Mouse (Mus musculus) lung, embryonic 14.5 days (tissue): ENCODE data around the gene Gm49321. TPM values are rescaled to one million over a fixed set of nuclear protein-coding genes. Genes with fewer than 3 reads are reported as not detected.

ENCODE experiments used
- ATAC-seq: fragments of 200-750 bp; cut with Nextera tagmentation; 2 replicates; pipeline ENCODE4 v1.8.0; 2017; ENCODE audit warnings: mild to moderate bottlenecking, moderate TSS enrichment, moderate library complexity; ENCODE audit not compliant: insufficient read depth
- DNase-seq: peaks from one replicate; pipeline ENCODE4 v3.0.0-alpha.2; 2015
- H3K27ac ChIP-seq: fragments of 300-500 bp; sonication (generic); 2 replicates; pipeline ENCODE4 v1.5.1; 2014; ENCODE audit warnings: low read depth, mild to moderate bottlenecking, moderate library complexity
- H3K27me3 ChIP-seq: fragments of 300-500 bp; sonication (generic); 2 replicates; pipeline ENCODE4 v1.6.1; 2014; ENCODE audit warnings: low read length, control low read depth; ENCODE audit not compliant: insufficient read depth
- H3K36me3 ChIP-seq: fragments of 300-500 bp; sonication (generic); 2 replicates; pipeline ENCODE4 v1.6.1; 2014; ENCODE audit warnings: control low read depth; ENCODE audit not compliant: insufficient read depth
- H3K4me1 ChIP-seq: fragments of 300-500 bp; sonication (generic); 2 replicates; pipeline ENCODE4 v1.6.1; 2014; ENCODE audit warnings: antibody characterized with exemption, control low read depth; ENCODE audit not compliant: insufficient read depth
- H3K4me2 ChIP-seq: fragments of 300-500 bp; sonication (generic); 2 replicates; pipeline ENCODE4 v1.6.1; 2014; ENCODE audit warnings: mild to moderate bottlenecking
- H3K4me3 ChIP-seq: fragments of 300-500 bp; sonication (generic); 2 replicates; pipeline ENCODE4 v1.5.1; 2014; ENCODE audit warnings: low read depth, low read length
- H3K9ac ChIP-seq: fragments of 300-500 bp; sonication (generic); 2 replicates; pipeline ENCODE4 v1.6.1; 2014
- H3K9me3 ChIP-seq: fragments of 300-500 bp; sonication (generic); 2 replicates; pipeline ENCODE4 v1.6.1; 2016; ENCODE audit warnings: low read depth, low read length, control low read depth
- CTCF ChIP-seq: IDR thresholded peaks from 2 replicates; pipeline ENCODE4 v1.5.1; 2016; ENCODE audit warnings: antibody characterized with exemption, low read depth
- WGBS: fragments of 180-500 bp; shearing (Covaris S2); extraction: QIAGEN DNeasy Blood & Tissue Kit; methylation state at CpG from one replicate; pipeline ENCODE4 v1.1.7; 2014; 5-methylcytosine and 5-hydroxymethylcytosine counted together
- polyA plus RNA-seq: library from polyadenylated mRNA; unstranded; fragments of >200 nt; fragmentation: Nextera tagmentation; extraction: Ambion mirVana; gene quantifications from 2 replicates; pipeline ENCODE4 v1.2.1, GENCODE M21; 2014

Gene Gm49321
- polyA plus RNA-seq = 6.2 and 10.7 TPM in 2 replicates

DNA sequence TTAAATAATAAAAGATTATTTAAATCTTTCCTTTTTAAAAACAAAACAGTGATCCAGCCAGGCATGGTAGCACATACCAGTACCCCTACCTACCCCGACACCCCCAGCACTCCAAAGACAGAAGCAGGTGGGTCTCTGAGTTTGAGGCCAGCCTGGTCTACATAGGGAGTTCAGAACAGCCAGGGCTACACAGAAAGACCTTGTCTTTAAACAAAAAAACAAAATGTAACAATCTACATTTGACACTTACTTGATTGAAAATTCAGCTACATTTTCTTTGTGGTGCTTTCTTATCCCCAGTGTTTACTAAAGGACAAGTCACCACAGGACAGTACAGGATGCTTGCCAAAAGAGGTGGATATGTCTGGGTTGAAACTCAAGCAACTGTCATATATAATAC lies at the start of gene Gm49321:
Gene Gm49321, plus strand, starts transcription at position 301 of the 400 bp plus-strand sequence.
- Histone ChIP-seq H3K4me1 (no peaks in the 10 kb centered on the region), H3K9ac (no peak within 1 kb of the TSS), H3K27me3 (no peaks in the 10 kb centered on the region), H3K4me2 (no peak within 1 kb of the TSS), H3K36me3 (peaks cover 81% of the 10 kb centered on the region), H3K27ac (no peak within 1 kb of the TSS), H3K4me3 (no peak within 1 kb of the TSS), H3K9me3 (no peaks in the 10 kb centered on the region)
- DNase-seq (no peak), ATAC-seq (no peak)
- 96% methylated on average over 1 of the region's 1 CpGs for WGBS
- no peak for TF ChIP-seq CTCF

DNA sequence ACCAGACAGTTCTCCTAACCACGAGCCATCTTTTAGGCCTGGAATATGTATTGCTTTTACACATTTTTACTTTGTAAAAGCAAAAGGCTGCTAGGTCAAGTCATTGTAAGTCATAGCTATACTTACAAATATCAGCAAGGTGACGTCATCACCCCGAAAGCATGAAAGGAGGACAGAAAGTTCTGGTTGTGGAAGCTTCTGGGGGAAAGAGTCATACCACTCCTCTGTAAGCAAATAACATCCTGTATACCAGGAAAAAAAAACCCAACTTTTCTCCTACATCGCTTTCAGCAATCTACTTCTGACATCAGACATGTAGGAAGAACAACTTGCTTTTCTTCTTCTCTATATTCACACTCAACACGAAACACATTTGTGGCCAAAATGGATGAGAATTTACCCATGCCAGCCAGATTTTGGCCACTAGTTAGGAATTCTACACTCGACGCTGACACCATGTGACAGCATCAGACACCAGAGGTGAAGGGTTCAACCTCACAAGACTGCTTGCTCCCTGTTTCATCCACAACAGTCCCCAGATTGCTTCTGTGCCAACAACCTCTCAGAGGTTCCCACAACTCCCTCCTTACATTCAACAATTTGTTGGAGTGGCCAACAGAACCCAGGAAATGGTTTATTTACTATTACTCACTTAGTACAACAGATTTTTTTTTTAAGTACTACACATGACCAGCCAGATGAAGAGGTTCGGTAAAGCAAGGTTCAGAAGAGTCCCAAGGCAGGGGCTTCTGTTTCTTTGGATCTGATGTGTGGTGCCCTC lies 49.3 kb upstream of the Gm49321 start:
- Histone ChIP-seq H3K9me3 (no peaks in the 10 kb centered on the region), H3K4me3 (no peak overlapping the region), H3K27me3 (no peaks in the 10 kb centered on the region), H3K4me1 (0 out of 2 replicates have a peak, but pooled peaks cover 3% of the 10 kb centered on the region), H3K27ac (no peak overlapping the region), H3K36me3 (no peaks in the 10 kb centered on the region), H3K4me2 (no peak overlapping the region), H3K9ac (no peak overlapping the region)
- 80% methylated on average over 8 of the region's 8 CpGs for WGBS
- DNase-seq (no peak), ATAC-seq (no peak)
- no peak for TF ChIP-seq CTCF

DNA sequence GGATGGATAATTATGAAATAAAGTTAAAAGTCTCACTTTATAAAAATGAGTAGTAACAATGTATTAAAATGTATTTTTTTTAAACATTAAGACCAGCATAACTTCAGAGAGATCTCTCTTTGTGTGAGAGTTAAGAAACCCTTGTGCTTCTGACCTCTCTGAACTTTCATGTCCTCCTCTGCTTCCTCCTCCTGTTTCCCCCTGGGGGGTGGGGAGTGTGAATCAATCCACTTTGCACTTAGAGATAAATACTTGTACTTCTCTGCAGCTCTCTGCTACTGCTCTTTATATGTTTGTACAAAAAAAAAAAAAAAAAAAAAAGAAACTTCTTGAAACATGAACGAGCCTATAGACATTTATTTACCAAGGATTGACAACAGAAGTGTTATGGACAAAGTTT lies 47.9 kb upstream of the Gm49321 start:
- H3K27me3 ChIP-seq = no peaks in the 10 kb centered on the region
- 0 out of 2 replicates have a peak, but pooled peaks cover 3% of the 10 kb centered on the region for H3K4me1 ChIP-seq
- no peak for TF ChIP-seq CTCF
- H3K4me3 ChIP-seq = no peak overlapping the region
- DNase-seq = no peak
- H3K9ac ChIP-seq = no peak overlapping the region
- WGBS = 0% methylated on average over 1 of the region's 1 CpGs
- no peaks in the 10 kb centered on the region for H3K9me3 ChIP-seq
- H3K4me2 ChIP-seq = no peak overlapping the region
- H3K27ac ChIP-seq = no peak overlapping the region
- H3K36me3 ChIP-seq = no peaks in the 10 kb centered on the region
- ATAC-seq = no peak

DNA sequence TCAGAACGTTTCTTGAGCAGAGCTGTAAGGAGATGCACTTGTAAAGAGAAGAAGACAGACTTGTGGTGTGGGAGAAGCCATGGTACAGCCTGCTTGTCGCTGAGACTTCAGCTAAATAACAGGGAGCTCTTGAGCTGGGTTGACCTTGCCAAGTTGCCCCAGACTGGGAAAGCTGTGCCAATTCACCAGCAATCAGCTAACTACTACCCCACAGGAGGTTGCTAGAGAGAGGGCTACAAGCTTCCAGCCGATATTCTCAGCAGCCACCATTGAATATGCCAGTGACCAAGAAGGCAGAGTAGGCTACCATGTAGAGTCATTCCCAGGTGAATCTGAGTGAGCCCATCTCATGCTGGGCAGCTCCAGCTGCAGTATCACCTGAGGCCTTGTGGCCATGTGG lies 47.4 kb upstream of the Gm49321 start:
- no peak for TF ChIP-seq CTCF
- Histone ChIP-seq H3K9me3 (no peaks in the 10 kb centered on the region), H3K36me3 (no peaks in the 10 kb centered on the region), H3K4me3 (no peak overlapping the region), H3K4me2 (no peak overlapping the region), H3K4me1 (0 out of 2 replicates have a peak, but pooled peaks cover 3% of the 10 kb centered on the region), H3K9ac (no peak overlapping the region), H3K27me3 (no peaks in the 10 kb centered on the region), H3K27ac (no peak overlapping the region)
- no peak for ATAC-seq
- 68% methylated on average over 3 of the region's 3 CpGs for WGBS
- DNase-seq = no peak

DNA sequence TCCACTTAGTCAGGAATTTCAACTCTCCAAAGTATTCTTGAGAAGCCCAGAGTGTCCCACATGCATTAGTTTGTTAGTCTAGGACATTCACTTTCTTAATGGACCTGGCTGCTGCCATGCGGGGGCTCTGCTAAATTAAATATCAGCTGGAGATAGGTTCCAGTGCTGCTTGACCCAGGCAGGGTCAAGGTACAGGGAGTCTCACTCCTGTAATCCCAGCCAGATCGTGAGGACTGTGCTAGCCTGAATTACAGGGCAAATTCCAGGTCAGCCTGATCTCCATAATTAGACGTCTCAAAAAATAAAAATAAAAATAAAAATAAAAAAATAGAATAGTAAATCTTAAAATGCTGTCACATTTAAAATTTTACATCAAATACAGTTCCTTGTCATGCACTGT lies 44.8 kb upstream of the Gm49321 start:
- WGBS = 54% methylated on average over 3 of the region's 3 CpGs
- Histone ChIP-seq H3K4me1 (0 out of 2 replicates have a peak, but pooled peaks cover 3% of the 10 kb centered on the region), H3K27ac (no peak overlapping the region), H3K4me2 (no peak overlapping the region), H3K9me3 (no peaks in the 10 kb centered on the region), H3K27me3 (no peaks in the 10 kb centered on the region), H3K4me3 (no peak overlapping the region), H3K36me3 (no peaks in the 10 kb centered on the region), H3K9ac (no peak overlapping the region)
- no peak for TF ChIP-seq CTCF
- no peak for ATAC-seq
- DNase-seq = no peak

DNA sequence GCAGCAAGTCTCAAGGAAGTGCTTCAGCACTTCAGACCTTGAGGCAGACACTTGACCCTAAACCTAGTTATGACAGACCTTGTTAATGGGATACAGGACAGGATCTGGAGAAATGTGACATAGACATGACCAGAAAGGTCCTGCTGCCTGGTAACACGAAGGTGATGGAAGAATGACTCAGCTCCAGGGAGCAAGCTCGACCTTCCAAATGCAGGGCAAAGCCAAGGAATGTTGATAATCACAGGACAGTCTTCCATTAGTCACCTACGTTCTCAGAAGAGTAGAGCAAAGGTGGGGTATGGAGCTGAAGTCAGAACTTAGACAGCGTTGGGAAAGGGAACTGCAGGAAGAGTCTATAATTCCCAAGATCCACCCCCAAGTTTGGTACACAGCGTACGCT lies 42.6 kb upstream of the Gm49321 start:
- Histone ChIP-seq H3K4me1 (no peaks in the 10 kb centered on the region; the same call in 1 of the 2 replicates), H3K4me2 (no peak overlapping the region), H3K36me3 (no peaks in the 10 kb centered on the region), H3K9me3 (no peaks in the 10 kb centered on the region), H3K4me3 (no peak overlapping the region), H3K9ac (no peak overlapping the region), H3K27me3 (no peaks in the 10 kb centered on the region), H3K27ac (no peak overlapping the region)
- no peak for TF ChIP-seq CTCF
- 71% methylated on average over 6 of the region's 6 CpGs for WGBS
- ATAC-seq (no peak), DNase-seq (no peak)

DNA sequence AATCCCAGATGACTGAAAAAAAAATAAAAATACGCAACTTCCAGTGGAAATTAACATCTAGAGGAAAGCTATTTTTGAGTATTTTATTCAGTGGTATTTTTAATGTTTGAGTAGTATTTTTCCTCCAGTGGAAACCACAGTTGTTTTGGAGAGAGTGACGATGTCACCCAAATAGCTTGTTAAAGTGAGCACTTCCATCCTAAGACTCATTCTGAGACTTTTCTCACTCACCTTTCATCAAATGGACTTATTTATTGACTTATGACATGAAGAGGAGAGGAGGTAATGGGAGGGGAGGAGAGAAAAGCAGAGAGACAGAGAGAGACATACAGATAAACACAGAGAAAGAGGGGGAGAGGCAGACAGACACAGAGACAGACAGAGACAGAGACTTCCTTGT lies 41.8 kb upstream of the Gm49321 start:
- H3K4me3 ChIP-seq = no peak overlapping the region
- ATAC-seq (no peak), DNase-seq (no peak)
- no peaks in the 10 kb centered on the region for H3K9me3 ChIP-seq
- H3K9ac ChIP-seq = no peak overlapping the region
- H3K27ac ChIP-seq = no peak overlapping the region
- no peak overlapping the region for H3K4me2 ChIP-seq
- no peak for TF ChIP-seq CTCF
- no peaks in the 10 kb centered on the region; the same call in 1 of the 2 replicates for H3K4me1 ChIP-seq
- H3K36me3 ChIP-seq = no peaks in the 10 kb centered on the region
- H3K27me3 ChIP-seq = no peaks in the 10 kb centered on the region
- 87% methylated on average over 2 of the region's 2 CpGs for WGBS
